Mouse (Mus musculus) lung, adult 2 months (tissue): ENCODE results near the gene Golm1.

Source experiments
- CTCF ChIP-seq: fragments of 200-500 bp; IDR thresholded peaks from 2 replicates; pipeline ENCODE4 v1.5.1; 2011; ENCODE audit warnings: mild to moderate bottlenecking, low read length, control low read depth; ENCODE audit not compliant: insufficient read depth
- POLR2A ChIP-seq: fragments of 200-500 bp; IDR thresholded peaks from 2 replicates; pipeline ENCODE4 v1.6.1; 2011; ENCODE audit warnings: low read depth, mild to moderate bottlenecking, control low read depth, low read length, borderline replicate concordance; ENCODE audit errors: extremely low read depth

DNA sequence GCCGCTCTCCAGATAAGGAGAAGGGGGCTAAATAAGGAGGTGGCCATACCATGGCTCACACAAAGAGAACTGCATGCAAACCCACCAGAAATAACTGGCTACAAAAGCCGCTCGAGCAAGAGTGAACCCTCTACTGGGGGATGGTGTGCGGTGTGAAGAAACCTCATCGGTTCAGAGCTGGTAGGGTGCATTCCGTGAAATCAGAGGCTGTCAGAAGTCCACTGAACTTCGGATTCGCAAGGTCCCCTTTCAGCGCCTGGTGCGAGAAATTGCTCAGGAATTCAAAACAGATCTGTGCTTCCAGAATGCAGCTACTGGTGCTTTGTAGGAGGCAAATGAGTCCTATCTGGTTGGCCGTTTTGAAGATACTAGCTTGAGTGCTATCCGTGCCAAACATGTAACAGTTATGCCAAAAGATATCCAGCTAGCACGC, 12.7 kb upstream of the Golm1 start:
- TF ChIP-seq CTCF (no peak), POLR2A (no peak)
